Mouse (Mus musculus) lung, postnatal 0 days (tissue): ENCODE measurements around the gene Cntn5. TPM values are rescaled to one million over a fixed set of nuclear protein-coding genes. Genes with fewer than 3 reads are reported as not detected.

Experiments
- ATAC-seq: fragments of 200-750 bp; cut with Nextera tagmentation; 2 replicates; pipeline ENCODE4 v1.8.0; 2017; ENCODE audit warnings: moderate library complexity
- DNase-seq: peaks from one replicate; pipeline ENCODE4 v3.0.0-alpha.2; 2016; ENCODE audit warnings: low spot score
- H3K27ac ChIP-seq: fragments of 300-500 bp; sonication (generic); 2 replicates; pipeline ENCODE4 v1.5.1; 2014; ENCODE audit warnings: antibody characterized with exemption, mild to moderate bottlenecking, low read length, mixed read lengths
- H3K27me3 ChIP-seq: fragments of 300-500 bp; sonication (generic); replicated peaks from 2 replicates; pipeline ENCODE4 v1.6.1; 2014; ENCODE audit warnings: low read length, mixed read lengths; ENCODE audit not compliant: insufficient read depth
- H3K36me3 ChIP-seq: fragments of 300-500 bp; sonication (generic); 2 replicates; pipeline ENCODE4 v1.6.1; 2014; ENCODE audit warnings: low read length, mixed read lengths; ENCODE audit not compliant: insufficient read depth
- H3K4me1 ChIP-seq: fragments of 300-500 bp; sonication (generic); 2 replicates; pipeline ENCODE4 v1.6.1; 2014; ENCODE audit warnings: antibody characterized with exemption, low read depth, low read length, mixed read lengths; ENCODE audit not compliant: insufficient read depth
- H3K4me2 ChIP-seq: fragments of 300-500 bp; sonication (generic); replicated peaks from 2 replicates; pipeline ENCODE4 v1.6.1; 2014; ENCODE audit warnings: low read depth, mild to moderate bottlenecking, low read length, moderate library complexity, mixed read lengths
- H3K4me3 ChIP-seq: fragments of 300-500 bp; sonication (generic); 2 replicates; pipeline ENCODE4 v1.5.1; 2014; ENCODE audit warnings: low read depth, low read length
- H3K9ac ChIP-seq: fragments of 300-500 bp; sonication (generic); replicated peaks from 2 replicates; pipeline ENCODE4 v1.6.1; 2014; ENCODE audit warnings: low read depth, mild to moderate bottlenecking
- H3K9me3 ChIP-seq: fragments of 300-500 bp; sonication (generic); 2 replicates; pipeline ENCODE4 v1.6.1; 2016; ENCODE audit warnings: low read length, mixed read lengths
- CTCF ChIP-seq: IDR thresholded peaks from 2 replicates; pipeline ENCODE4 v1.5.1; 2016; ENCODE audit warnings: antibody characterized with exemption, mild to moderate bottlenecking
- EP300 ChIP-seq: IDR thresholded peaks from 2 replicates; pipeline ENCODE4 v1.6.1; 2016; ENCODE audit warnings: antibody characterized with exemption, mild to moderate bottlenecking, control low read depth
- WGBS: fragments of 180-500 bp; shearing (Covaris S2); extraction: QIAGEN DNeasy Blood & Tissue Kit; methylation state at CpG from one replicate; pipeline ENCODE4 v1.1.7; 2014; 5-methylcytosine and 5-hydroxymethylcytosine counted together
- polyA plus RNA-seq: library from polyadenylated mRNA; unstranded; fragments of >200 nt; fragmentation: Nextera tagmentation; extraction: Ambion mirVana; gene quantifications from 2 replicates; pipeline ENCODE4 v1.2.1, GENCODE M21; 2015

Cntn5 gene
- polyA plus RNA-seq, 1 experiment from 2014 or later, result not detected

DNA sequence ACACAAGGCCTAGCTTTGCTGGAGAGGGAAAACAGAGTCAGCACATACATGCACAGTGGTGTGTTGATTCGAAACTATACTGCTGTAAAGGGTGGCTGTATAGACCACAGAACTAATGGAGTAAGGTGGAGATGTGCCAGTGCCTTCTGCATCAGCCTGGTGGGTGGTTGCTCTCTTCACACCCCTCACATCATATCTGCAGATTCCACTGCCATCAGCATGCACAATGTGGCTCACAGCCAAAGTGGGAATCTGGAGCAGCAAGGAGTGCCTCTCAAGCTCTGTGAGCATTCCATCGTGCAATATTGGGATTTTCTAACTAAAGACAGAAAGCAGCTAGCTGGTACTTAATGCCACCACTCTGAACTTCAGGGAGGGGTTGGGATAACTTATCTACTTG, 241.5 kb downstream of the Cntn5 start:
- Histone ChIP-seq H3K9ac (no peak overlapping the region), H3K4me3 (no peak overlapping the region), H3K9me3 (no peaks in the 10 kb centered on the region), H3K27me3 (no peaks in the 10 kb centered on the region), H3K4me1 (no peaks in the 10 kb centered on the region), H3K36me3 (no peaks in the 10 kb centered on the region), H3K4me2 (no peak overlapping the region), H3K27ac (no peak overlapping the region)
- ATAC-seq (no peak), DNase-seq (no peak)
- TF ChIP-seq EP300, result no peak
- TF ChIP-seq CTCF, result no peak
- WGBS, result 41% methylated on average over 2 of the region's 2 CpGs

DNA sequence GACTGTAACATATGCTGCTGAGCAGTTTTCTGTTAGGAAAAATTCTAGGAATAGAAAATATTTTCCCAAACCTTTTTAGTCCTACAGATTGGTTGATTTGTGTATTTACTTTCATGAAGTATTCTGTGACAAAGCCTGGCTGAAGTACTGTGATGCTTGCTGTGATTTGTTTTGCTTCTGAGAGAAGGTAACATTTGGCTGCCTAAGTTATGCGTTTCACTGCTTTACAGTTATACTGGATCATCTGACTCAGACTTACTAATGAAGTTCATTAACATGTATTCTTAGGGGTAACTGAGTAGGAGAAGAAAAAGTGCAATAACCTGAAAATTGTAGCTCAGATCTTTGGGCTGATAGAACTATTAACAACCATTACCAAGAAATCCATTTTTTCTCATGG, 245.1 kb downstream of the Cntn5 start:
- Histone ChIP-seq H3K9me3 (no peaks in the 10 kb centered on the region), H3K4me3 (no peak overlapping the region), H3K4me1 (no peaks in the 10 kb centered on the region), H3K4me2 (no peak overlapping the region), H3K36me3 (no peaks in the 10 kb centered on the region), H3K9ac (no peak overlapping the region), H3K27ac (no peak overlapping the region), H3K27me3 (no peaks in the 10 kb centered on the region)
- WGBS, result 71% methylated on average over 1 of the region's 1 CpGs
- DNase-seq, result no peak
- TF ChIP-seq EP300, result no peak
- TF ChIP-seq CTCF, result no peak
- ATAC-seq, result no peak

DNA sequence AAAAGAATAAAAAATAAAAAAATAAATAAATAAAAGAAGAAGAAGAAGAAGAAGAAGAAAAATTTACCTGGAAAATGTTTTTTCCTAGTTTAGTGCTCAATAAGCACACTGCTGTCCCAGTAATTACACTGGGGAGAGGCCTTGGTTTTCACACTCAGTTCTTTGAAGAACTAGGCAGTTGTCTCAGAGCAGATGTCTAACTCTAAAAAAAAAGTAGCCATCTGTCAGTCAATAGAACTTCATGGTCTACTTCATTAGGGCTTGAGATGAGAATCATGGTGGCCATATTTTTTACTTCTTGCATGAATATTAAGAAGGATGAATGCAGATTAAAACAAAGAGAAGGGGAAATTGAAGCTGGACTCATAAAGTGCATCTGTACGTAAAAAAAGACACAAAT, 246.5 kb downstream of the Cntn5 start:
- Histone ChIP-seq H3K4me2 (no peak overlapping the region), H3K27ac (no peak overlapping the region), H3K9ac (no peak overlapping the region), H3K4me1 (no peaks in the 10 kb centered on the region), H3K4me3 (no peak overlapping the region), H3K9me3 (no peaks in the 10 kb centered on the region), H3K27me3 (no peaks in the 10 kb centered on the region), H3K36me3 (no peaks in the 10 kb centered on the region)
- 72% methylated on average over 1 of the region's 1 CpGs for WGBS
- TF ChIP-seq CTCF, result no peak
- no peak for TF ChIP-seq EP300
- ATAC-seq (no peak), DNase-seq (no peak)

DNA sequence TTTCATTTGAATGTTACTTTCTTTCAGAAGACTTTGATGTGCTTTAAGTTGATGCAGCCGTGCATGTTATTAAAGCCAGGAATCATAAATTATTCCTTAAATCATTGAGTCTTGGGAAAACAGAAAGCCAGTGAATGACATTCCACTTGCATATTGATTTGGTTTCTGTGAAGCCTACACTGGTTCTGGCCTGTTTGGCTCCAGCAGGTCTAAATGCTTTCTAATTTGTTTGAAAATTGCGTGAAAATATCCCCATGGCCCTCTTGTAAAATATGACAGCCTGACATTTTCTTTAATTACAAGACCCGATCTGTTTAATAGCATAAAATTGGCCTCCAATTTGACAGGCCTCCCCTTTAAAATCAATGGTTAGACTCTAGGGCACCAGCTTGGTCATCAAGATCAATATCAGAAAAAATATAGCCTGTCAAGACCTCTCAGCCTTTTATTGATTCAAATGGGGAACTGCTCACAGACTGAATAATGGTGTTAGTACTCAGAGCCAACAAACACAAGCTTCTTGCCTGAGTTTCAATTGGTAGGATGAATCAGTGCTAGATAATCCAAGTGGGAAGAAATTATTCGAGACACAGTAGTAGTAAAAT, 247.3 kb downstream of the Cntn5 start:
- Histone ChIP-seq H3K27ac (no peak overlapping the region), H3K9ac (no peak overlapping the region), H3K4me2 (no peak overlapping the region), H3K4me1 (no peaks in the 10 kb centered on the region), H3K27me3 (no peaks in the 10 kb centered on the region), H3K9me3 (no peaks in the 10 kb centered on the region), H3K4me3 (no peak overlapping the region), H3K36me3 (no peaks in the 10 kb centered on the region)
- ATAC-seq, result no peak
- no peak for DNase-seq
- TF ChIP-seq EP300 (no peak), CTCF (no peak)
- 76% methylated on average over 4 of the region's 4 CpGs for WGBS

DNA sequence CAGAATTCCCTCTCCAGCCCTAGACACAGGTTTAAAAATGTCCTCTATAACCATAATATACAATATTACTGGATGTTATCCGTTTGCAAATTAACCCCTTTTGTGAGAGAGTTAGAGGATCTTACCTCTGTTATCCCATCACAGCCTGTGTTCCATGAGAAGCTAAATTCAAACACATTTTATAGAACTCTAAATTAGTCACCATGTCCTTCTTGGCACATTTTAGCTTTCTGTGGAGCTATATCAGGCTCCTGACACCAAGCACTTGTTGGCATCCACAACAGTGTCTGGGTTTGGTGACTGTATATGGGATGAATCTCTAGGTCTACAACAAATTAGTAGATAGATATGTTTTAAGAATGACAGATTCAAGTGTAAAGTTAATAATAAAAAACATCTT, 253.9 kb downstream of the Cntn5 start:
- WGBS, result 57% methylated on average over 1 of the region's 1 CpGs
- no peak overlapping the region for H3K9ac ChIP-seq
- no peak for ATAC-seq
- H3K36me3 ChIP-seq, result no peaks in the 10 kb centered on the region
- H3K4me2 ChIP-seq, result no peak overlapping the region
- DNase-seq, result no peak
- H3K4me1 ChIP-seq, result no peaks in the 10 kb centered on the region
- no peak overlapping the region for H3K27ac ChIP-seq
- H3K27me3 ChIP-seq, result no peaks in the 10 kb centered on the region
- TF ChIP-seq CTCF (no peak), EP300 (no peak)
- no peak overlapping the region for H3K4me3 ChIP-seq
- H3K9me3 ChIP-seq, result no peaks in the 10 kb centered on the region

DNA sequence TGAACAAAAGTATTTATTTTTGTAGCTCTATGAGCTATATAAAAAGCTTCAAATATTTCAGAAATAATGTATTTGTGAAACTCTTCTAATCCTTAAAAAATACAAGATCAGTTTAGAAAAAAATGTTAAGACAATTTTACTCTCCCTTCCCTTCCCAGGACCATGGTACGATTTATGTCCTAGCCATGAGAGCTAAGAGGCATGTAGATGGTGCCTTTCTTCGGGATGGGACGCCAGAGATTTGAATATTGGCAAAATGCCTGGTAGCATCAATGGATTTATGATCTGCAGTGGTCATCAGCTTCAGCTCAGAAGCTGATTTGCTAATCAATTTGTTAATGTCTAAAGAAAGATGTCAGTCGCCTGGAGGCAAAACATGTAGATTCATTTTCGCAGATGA, 258.6 kb downstream of the Cntn5 start:
- WGBS, result 65% methylated on average over 5 of the region's 5 CpGs
- H3K27me3 ChIP-seq, result no peaks in the 10 kb centered on the region
- no peak overlapping the region for H3K4me2 ChIP-seq
- H3K9ac ChIP-seq, result no peak overlapping the region
- no peak overlapping the region for H3K27ac ChIP-seq
- TF ChIP-seq EP300 (no peak), CTCF (no peak)
- H3K36me3 ChIP-seq, result no peaks in the 10 kb centered on the region
- ATAC-seq (no peak), DNase-seq (no peak)
- no peak overlapping the region for H3K4me3 ChIP-seq
- H3K9me3 ChIP-seq, result no peaks in the 10 kb centered on the region
- H3K4me1 ChIP-seq, result no peaks in the 10 kb centered on the region
